Mouse (Mus musculus): ENCODE data around the gene Mmel1.

Gene Mmel1

GRCm38 (mm10) chr4:154902371-154902770, 33.0 kb downstream of the Mmel1 start:
- no peak for DNase-seq (ENCODE audit: extremely low read depth, low read depth, low spot score)

- peak; percentile 59 for DNase-seq (ENCODE audit: extremely low read depth, low read depth, low spot score)
Observed at GRCm38 (mm10) chr4:154904185-154905071, 35.0 kb downstream of the Mmel1 start.

GRCm38 (mm10) chr4:154907833-154908232, 38.4 kb downstream of the Mmel1 start:
- no peak for DNase-seq (ENCODE audit: extremely low read depth, low read depth, low spot score)

GRCm38 (mm10) chr4:154908490-154908889, 39.1 kb downstream of the Mmel1 start:
- no peak for DNase-seq (ENCODE audit: extremely low read depth, low read depth, low spot score)

- DNase-seq (ENCODE audit: extremely low read depth, low read depth, low spot score), result no peak
Observed at GRCm38 (mm10) chr4:154910606-154911522, 41.5 kb downstream of the Mmel1 start.

- no peak for DNase-seq (ENCODE audit: extremely low read depth, low read depth, low spot score)
Observed at GRCm38 (mm10) chr4:154911644-154912043, 42.3 kb downstream of the Mmel1 start.

GRCm38 (mm10) chr4:154913845-154914244, 44.5 kb downstream of the Mmel1 start:
- DNase-seq (ENCODE audit: extremely low read depth, low read depth, low spot score), result no peak

GRCm38 (mm10) chr4:154914252-154914651, 44.9 kb downstream of the Mmel1 start:
- DNase-seq (ENCODE audit: extremely low read depth, low read depth, low spot score), result no peak

- no peak for DNase-seq (ENCODE audit: extremely low read depth, low read depth, low spot score)
Observed at GRCm38 (mm10) chr4:154914707-154915106, 45.3 kb downstream of the Mmel1 start.

GRCm38 (mm10) chr4:154915286-154915685, 45.9 kb downstream of the Mmel1 start:
- DNase-seq (ENCODE audit: extremely low read depth, low read depth, low spot score), result no peak

GRCm38 (mm10) chr4:154916662-154917061, 47.3 kb downstream of the Mmel1 start:
- DNase-seq (ENCODE audit: extremely low read depth, low read depth, low spot score), result no peak

- DNase-seq (ENCODE audit: extremely low read depth, low read depth, low spot score), result no peak
Observed at GRCm38 (mm10) chr4:154922291-154922690, 52.9 kb downstream of the Mmel1 start.

- DNase-seq (ENCODE audit: extremely low read depth, low read depth, low spot score), result no peak
Observed at GRCm38 (mm10) chr4:154922931-154923330, 53.5 kb downstream of the Mmel1 start.

GRCm38 (mm10) chr4:154925413-154925812, 56.0 kb downstream of the Mmel1 start:
- no peak for DNase-seq (ENCODE audit: extremely low read depth, low read depth, low spot score)

GRCm38 (mm10) chr4:154926969-154927898, 57.8 kb downstream of the Mmel1 start:
- DNase-seq (ENCODE audit: extremely low read depth, low read depth, low spot score), result no peak

GRCm38 (mm10) chr4:154927899-154928337, 58.5 kb downstream of the Mmel1 start:
- no peak for DNase-seq (ENCODE audit: extremely low read depth, low read depth, low spot score)

- DNase-seq (ENCODE audit: extremely low read depth, low read depth, low spot score), result no peak
Observed at GRCm38 (mm10) chr4:154928395-154929087, 59.2 kb downstream of the Mmel1 start, which contains the start of gene Tnfrsf14. TSS of gene Tnfrsf14 (minus strand) at chr4:154928563.

- DNase-seq (ENCODE audit: extremely low read depth, low read depth, low spot score), result no peak
Observed at GRCm38 (mm10) chr4:154929088-154929660, 59.8 kb downstream of the Mmel1 start.

GRCm38 (mm10) chr4:154933306-154933907, 64.0 kb downstream of the Mmel1 start:
- DNase-seq (ENCODE audit: extremely low read depth, low read depth, low spot score), result no peak
